Mouse (Mus musculus) layer of hippocampus, adult 9-10 months (tissue): Measurements from ENCODE around the gene Alpk1.

Source experiments
- DNase-seq: peaks from one replicate; pipeline ENCODE4 v3.0.0; 2022; ENCODE audit warnings: low spot score

Gene Alpk1

GRCm38 (mm10) chr3:127694802-127695771, 85.2 kb downstream of the Alpk1 start:
- DNase-seq: no peak

- DNase-seq: no peak
These were observed 89.1 kb downstream of the Alpk1 start for GRCm38 (mm10) chr3:127691230-127691629.

- no peak for DNase-seq
These were observed 100.6 kb downstream of the Alpk1 start for GRCm38 (mm10) chr3:127679703-127680102.

- no peak for DNase-seq
These were observed 118.4 kb downstream of the Alpk1 start for GRCm38 (mm10) chr3:127661646-127662531.

GRCm38 (mm10) chr3:127660712-127661111, 119.6 kb downstream of the Alpk1 start:
- DNase-seq: no peak

GRCm38 (mm10) chr3:127651742-127652653, 128.3 kb downstream of the Alpk1 start:
- DNase-seq: no peak

GRCm38 (mm10) chr3:127646156-127646825, 134.0 kb downstream of the Alpk1 start:
- no peak for DNase-seq

- no peak for DNase-seq
These were observed 138.1 kb downstream of the Alpk1 start for GRCm38 (mm10) chr3:127642211-127642610.

- DNase-seq: no peak
These were observed 139.3 kb downstream of the Alpk1 start for GRCm38 (mm10) chr3:127640762-127641700.

- no peak for DNase-seq
These were observed 140.2 kb downstream of the Alpk1 start for GRCm38 (mm10) chr3:127639875-127640761.

GRCm38 (mm10) chr3:127634984-127635349, 145.4 kb downstream of the Alpk1 start:
- DNase-seq: no peak

GRCm38 (mm10) chr3:127634101-127634983, 146.0 kb downstream of the Alpk1 start:
- no peak for DNase-seq

- DNase-seq: no peak
These were observed 147.0 kb downstream of the Alpk1 start, which contains the start of gene Neurog2 for GRCm38 (mm10) chr3:127633080-127634032. TSS of gene Neurog2 (plus strand) at chr3:127633135.

- DNase-seq: no peak
These were observed 147.8 kb downstream of the Alpk1 start for GRCm38 (mm10) chr3:127632531-127632930.

- DNase-seq: no peak
These were observed 148.7 kb downstream of the Alpk1 start for GRCm38 (mm10) chr3:127631582-127631981.

- no peak for DNase-seq
These were observed 149.5 kb downstream of the Alpk1 start for GRCm38 (mm10) chr3:127630735-127631372.
